ENCODE assay signal across 8 mouse cellular contexts in the genomic region with DNA sequence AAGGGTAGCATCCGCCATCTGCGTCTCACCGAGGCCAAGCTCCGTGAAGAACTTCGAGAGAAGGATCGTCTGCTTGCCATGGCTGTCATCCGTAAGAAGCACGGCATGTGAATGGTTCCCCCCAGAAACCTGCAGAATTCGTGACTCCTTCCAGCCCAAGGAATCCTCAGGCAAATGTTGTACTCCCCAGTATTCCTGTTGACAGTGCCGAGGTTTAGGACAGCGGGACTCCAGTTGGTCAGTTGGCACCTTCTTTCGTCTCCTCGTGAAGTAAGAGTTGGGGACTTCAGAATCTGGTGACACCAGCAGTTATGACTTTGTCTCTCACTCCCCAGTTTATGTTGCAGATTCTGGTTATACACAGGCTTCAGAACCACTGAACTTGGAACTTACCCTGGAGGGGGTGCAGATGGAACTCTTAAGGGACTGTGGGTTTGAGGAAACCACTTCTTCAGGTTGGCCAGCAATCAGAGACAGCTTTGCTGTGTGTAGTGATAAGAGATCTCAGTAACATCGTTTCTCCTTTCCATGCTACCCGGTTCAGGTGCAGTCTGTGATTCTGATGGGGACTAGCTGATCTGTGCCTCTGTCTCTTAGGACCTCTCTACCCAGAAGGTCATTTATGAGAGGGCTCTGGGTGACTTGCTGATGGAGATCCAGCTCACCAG. TPM values are rescaled to one million over a fixed set of nuclear protein-coding genes. Genes with fewer than 3 reads are reported as not detected.
DNase-seq lines count a peak whose midpoint lies in the region; ATAC-seq and TF ChIP-seq lines count a peak whose summit lies in the region.

No protein-coding gene starts in this region.

- H3K9ac ChIP-seq in lung, embryonic 14.5 days, result peak overlapping the region; percentile 82
- H3K9ac ChIP-seq in embryonic facial prominence, embryonic 13.5 days, result peak overlapping the region; percentile 88
- peak overlapping the region; percentile 68 for H3K9ac ChIP-seq in intestine, embryonic 14.5 days (ENCODE audit: low read length)
- H3K9ac ChIP-seq in neural tube, embryonic 12.5 days, result peak overlapping the region; percentile 85

- H3K9me3 ChIP-seq in lung, embryonic 14.5 days (ENCODE audit: low read depth, low read length), result no peaks in the 10 kb centered on the region
- H3K9me3 ChIP-seq in embryonic facial prominence, embryonic 13.5 days, result no peaks in the 10 kb centered on the region
- H3K9me3 ChIP-seq in intestine, embryonic 14.5 days (ENCODE audit: control insufficient read depth, low read length), result no peaks in the 10 kb centered on the region
- H3K9me3 ChIP-seq in neural tube, embryonic 12.5 days, result no peaks in the 10 kb centered on the region

- H3K36me3 ChIP-seq in lung, embryonic 14.5 days (ENCODE audit: insufficient read depth), result no peaks in the 10 kb centered on the region
- peaks cover 7% of the 10 kb centered on the region; the same call in 1 of the 2 replicates for H3K36me3 ChIP-seq in embryonic facial prominence, embryonic 13.5 days
- H3K36me3 ChIP-seq in intestine, embryonic 14.5 days (ENCODE audit: control insufficient read depth, insufficient read depth, low read length), result peaks cover 10% of the 10 kb centered on the region; the same call in 1 of the 2 replicates
- H3K36me3 ChIP-seq in neural tube, embryonic 12.5 days, result peaks cover 7% of the 10 kb centered on the region; the same call in 1 of the 2 replicates

- peaks cover 13% of the 10 kb centered on the region for H3K4me1 ChIP-seq in lung, embryonic 14.5 days (ENCODE audit: insufficient read depth)
- H3K4me1 ChIP-seq in embryonic facial prominence, embryonic 13.5 days, result peaks cover 47% of the 10 kb centered on the region
- H3K4me1 ChIP-seq in intestine, embryonic 14.5 days (replicated peaks; ENCODE audit: control insufficient read depth, insufficient read depth, low read length), result peaks cover 26% of the 10 kb centered on the region
- peaks cover 41% of the 10 kb centered on the region for H3K4me1 ChIP-seq in neural tube, embryonic 12.5 days

- no peak for ATAC-seq in lung, embryonic 14.5 days (ENCODE audit: insufficient read depth)
- ATAC-seq in embryonic facial prominence, embryonic 13.5 days (ENCODE audit: insufficient number of reproducible peaks, insufficient read depth, low FRiP score, low TSS enrichment, low read depth), result no peak
- ATAC-seq in intestine, embryonic 14.5 days (replicated peaks; ENCODE audit: low FRiP score, low TSS enrichment, low read depth), result no peak
- ATAC-seq in neural tube, embryonic 12.5 days (ENCODE audit: low FRiP score, low read depth), result no peak
- no peak for ATAC-seq in activated CD4-positive, CD25-positive, alpha-beta regulatory T cell, adult 4 months
- no peak for ATAC-seq in frontal cortex, adult (ENCODE audit: low TSS enrichment)

- peak overlapping the region; percentile 99 for H3K4me2 ChIP-seq in lung, embryonic 14.5 days
- H3K4me2 ChIP-seq in embryonic facial prominence, embryonic 13.5 days, result peak overlapping the region; percentile 99
- peak overlapping the region; percentile 84 for H3K4me2 ChIP-seq in intestine, embryonic 14.5 days (ENCODE audit: low read length)
- H3K4me2 ChIP-seq in neural tube, embryonic 12.5 days (replicated peaks), result peak overlapping the region; percentile 95

- 11% methylated on average over 15 of the region's 15 CpGs for WGBS in lung, embryonic 14.5 days
- WGBS in embryonic facial prominence, embryonic 13.5 days, result 19% methylated on average over 15 of the region's 15 CpGs
- WGBS in intestine, embryonic 14.5 days, result 17% methylated on average over 15 of the region's 15 CpGs
- WGBS in neural tube, embryonic 12.5 days, result 28% methylated on average over 15 of the region's 15 CpGs

- TF ChIP-seq CTCF in lung, embryonic 14.5 days (IDR thresholded peaks at IDR 0.05; ENCODE audit: low read depth), result no peak

- H3K27me3 ChIP-seq in lung, embryonic 14.5 days (ENCODE audit: insufficient read depth, low read length), result no peaks in the 10 kb centered on the region
- H3K27me3 ChIP-seq in embryonic facial prominence, embryonic 13.5 days, result no peaks in the 10 kb centered on the region
- H3K27me3 ChIP-seq in intestine, embryonic 14.5 days (replicated peaks; ENCODE audit: control insufficient read depth, insufficient read depth, low read length), result no peaks in the 10 kb centered on the region
- no peaks in the 10 kb centered on the region for H3K27me3 ChIP-seq in neural tube, embryonic 12.5 days (replicated peaks)

- H3K4me3 ChIP-seq in lung, embryonic 14.5 days (ENCODE audit: low read depth, low read length), result peak overlapping the region; percentile 80
- H3K4me3 ChIP-seq in embryonic facial prominence, embryonic 13.5 days, result peak overlapping the region; percentile 84
- H3K4me3 ChIP-seq in intestine, embryonic 14.5 days (ENCODE audit: low read depth, low read length), result peak overlapping the region; percentile 77
- H3K4me3 ChIP-seq in neural tube, embryonic 12.5 days, result peak overlapping the region; percentile 80

- H3K27ac ChIP-seq in lung, embryonic 14.5 days (ENCODE audit: low read depth), result peak overlapping the region; percentile 86; the same call in 1 of the 2 replicates
- H3K27ac ChIP-seq in embryonic facial prominence, embryonic 13.5 days, result peak overlapping the region; percentile 83
- H3K27ac ChIP-seq in intestine, embryonic 14.5 days (ENCODE audit: low read depth), result 0 out of 2 replicates have a peak overlapping the region, but pooled peaks have one; percentile 77
- 0 out of 2 replicates have a peak overlapping the region, but pooled peaks have one; percentile 78 for H3K27ac ChIP-seq in neural tube, embryonic 12.5 days

- DNase-seq in lung, embryonic 14.5 days, result no peak
- DNase-seq in lung, postnatal 4 days, result no peak
- no peak for DNase-seq in intestine, embryonic 14.5 days (ENCODE audit: low spot score)
- no peak for DNase-seq in layer of hippocampus, adult 9-10 months (ENCODE audit: low spot score)

RNA-seq across cellular contexts. Expression of a gene that starts 1.4 kb away (rescaled TPM):
- polyA plus RNA-seq in lung, embryonic 14.5 days (2014; fragmentation: Nextera tagmentation; extraction: Ambion mirVana), result 62.7 and 70.7 TPM in 2 replicates
- polyA plus RNA-seq in embryonic facial prominence, embryonic 13.5 days (2015; fragmentation: Nextera tagmentation; extraction: Ambion mirVana), result 73.5 and 77.5 TPM in 2 replicates
- 58.0 and 61.1 TPM in 2 replicates for polyA plus RNA-seq in intestine, embryonic 14.5 days (2014; fragmentation: Nextera tagmentation; extraction: Ambion mirVana)
- 73.0 and 77.7 TPM in 2 replicates for polyA plus RNA-seq in neural tube, embryonic 12.5 days (2016; fragmentation: Nextera tagmentation; extraction: Ambion mirVana)
- polyA plus RNA-seq in activated CD4-positive, CD25-positive, alpha-beta regulatory T cell, adult 4 months (2017; shearing (Covaris generic)), result 1 to 10 TPM; 7.0 to 7.4 TPM

RNA-seq across cellular contexts. Expression of a gene that starts 3.2 kb away (rescaled TPM):
- polyA plus RNA-seq in lung, embryonic 14.5 days (2014; fragmentation: Nextera tagmentation; extraction: Ambion mirVana), result 41.4 and 46.2 TPM in 2 replicates
- 56.0 and 58.7 TPM in 2 replicates for polyA plus RNA-seq in embryonic facial prominence, embryonic 13.5 days (2015; fragmentation: Nextera tagmentation; extraction: Ambion mirVana)
- 39.2 and 40.1 TPM in 2 replicates for polyA plus RNA-seq in intestine, embryonic 14.5 days (2014; fragmentation: Nextera tagmentation; extraction: Ambion mirVana)
- polyA plus RNA-seq in neural tube, embryonic 12.5 days (2016; fragmentation: Nextera tagmentation; extraction: Ambion mirVana), result 58.6 and 61.8 TPM in 2 replicates
- polyA plus RNA-seq in activated CD4-positive, CD25-positive, alpha-beta regulatory T cell, adult 4 months (2017; shearing (Covaris generic)), result 10 to 100 TPM; 16.1 to 18.6 TPM

RNA-seq across cellular contexts. Expression of a gene that starts 4.1 kb away (rescaled TPM):
- 317 and 347 TPM in 2 replicates for polyA plus RNA-seq in lung, embryonic 14.5 days (2014; fragmentation: Nextera tagmentation; extraction: Ambion mirVana)
- polyA plus RNA-seq in embryonic facial prominence, embryonic 13.5 days (2015; fragmentation: Nextera tagmentation; extraction: Ambion mirVana), result 191 and 275 TPM in 2 replicates
- 302 and 316 TPM in 2 replicates for polyA plus RNA-seq in intestine, embryonic 14.5 days (2014; fragmentation: Nextera tagmentation; extraction: Ambion mirVana)
- polyA plus RNA-seq in neural tube, embryonic 12.5 days (2016; fragmentation: Nextera tagmentation; extraction: Ambion mirVana), result 238 and 249 TPM in 2 replicates
- polyA plus RNA-seq in activated CD4-positive, CD25-positive, alpha-beta regulatory T cell, adult 4 months (2017; shearing (Covaris generic)), result 100 to 1,000 TPM in 1 of 2 experiments, 1 to 10 TPM in 1; 5.1 to 101 TPM

RNA-seq across cellular contexts. Expression of a gene that starts 24.4 kb away (rescaled TPM):
- 48.2 and 55.4 TPM in 2 replicates for polyA plus RNA-seq in lung, embryonic 14.5 days (2014; fragmentation: Nextera tagmentation; extraction: Ambion mirVana)
- 54.1 and 58.3 TPM in 2 replicates for polyA plus RNA-seq in embryonic facial prominence, embryonic 13.5 days (2015; fragmentation: Nextera tagmentation; extraction: Ambion mirVana)
- 37.0 and 40.7 TPM in 2 replicates for polyA plus RNA-seq in intestine, embryonic 14.5 days (2014; fragmentation: Nextera tagmentation; extraction: Ambion mirVana)
- polyA plus RNA-seq in neural tube, embryonic 12.5 days (2016; fragmentation: Nextera tagmentation; extraction: Ambion mirVana), result 62.0 and 63.1 TPM in 2 replicates
- 10 to 100 TPM; 24.6 to 32.7 TPM for polyA plus RNA-seq in activated CD4-positive, CD25-positive, alpha-beta regulatory T cell, adult 4 months (2017; shearing (Covaris generic))

RNA-seq across cellular contexts. Expression of a gene that starts 28.8 kb away (rescaled TPM):
- polyA plus RNA-seq in lung, embryonic 14.5 days (2014; fragmentation: Nextera tagmentation; extraction: Ambion mirVana), result 0.09 and 0.11 TPM in 2 replicates
- polyA plus RNA-seq in embryonic facial prominence, embryonic 13.5 days (2015; fragmentation: Nextera tagmentation; extraction: Ambion mirVana), result 0.21 and 0.24 TPM in 2 replicates
- 0.11 TPM in 1 of 2 replicates, not detected in the other for polyA plus RNA-seq in intestine, embryonic 14.5 days (2014; fragmentation: Nextera tagmentation; extraction: Ambion mirVana)
- 0.24 and 0.27 TPM in 2 replicates for polyA plus RNA-seq in neural tube, embryonic 12.5 days (2016; fragmentation: Nextera tagmentation; extraction: Ambion mirVana)
- not detected for polyA plus RNA-seq in activated CD4-positive, CD25-positive, alpha-beta regulatory T cell, adult 4 months (2017; shearing (Covaris generic))
